Mouse (Mus musculus) small intestine, adult 2 months (tissue): ENCODE measurements around the gene Zfp599. TPM values are rescaled to one million over a fixed set of nuclear protein-coding genes. Genes with fewer than 3 reads are reported as not detected.

Experiments used
- H3K27ac ChIP-seq: fragments of 200-500 bp; 2 replicates; pipeline ENCODE4 v1.5.1; 2012; ENCODE audit warnings: low read depth, low read length, control low read depth, inconsistent platforms; ENCODE audit not compliant: insufficient read depth
- H3K27me3 ChIP-seq: fragments of 200-500 bp; 2 replicates; pipeline ENCODE4 v1.6.1; 2012; ENCODE audit warnings: mild to moderate bottlenecking, moderate library complexity, low read length, inconsistent platforms; ENCODE audit not compliant: control insufficient read depth, insufficient read depth
- H3K36me3 ChIP-seq: fragments of 200-500 bp; 2 replicates; pipeline ENCODE4 v1.6.1; 2012; ENCODE audit warnings: mild to moderate bottlenecking, low read length, control low read depth, inconsistent platforms; ENCODE audit not compliant: control insufficient read depth, insufficient read depth
- H3K4me1 ChIP-seq: fragments of 200-500 bp; 2 replicates; pipeline ENCODE4 v1.6.1; 2012; ENCODE audit warnings: low read length, inconsistent platforms, mixed read lengths; ENCODE audit not compliant: control insufficient read depth, insufficient read depth, insufficient read length
- H3K4me3 ChIP-seq: fragments of 200-500 bp; 2 replicates; pipeline ENCODE4 v1.5.1; 2012; ENCODE audit warnings: low read depth, mild to moderate bottlenecking, control low read depth, inconsistent platforms, low read length, moderate library complexity
- CTCF ChIP-seq: fragments of 200-500 bp; IDR thresholded peaks from 2 replicates; pipeline ENCODE4 v1.5.1; 2012; ENCODE audit warnings: low read depth, mild to moderate bottlenecking, control low read depth, inconsistent platforms, low read length, moderate library complexity, mixed read lengths; ENCODE audit not compliant: insufficient replicate concordance, insufficient read length; ENCODE audit errors: extremely low read depth
- POLR2A ChIP-seq: fragments of 200-500 bp; IDR thresholded peaks from 2 replicates; pipeline ENCODE4 v1.6.1; 2012; ENCODE audit warnings: low read depth, mild to moderate bottlenecking, control low read depth, inconsistent platforms, low read length, moderate library complexity
- WGBS: fragments of 180-500 bp; shearing (Covaris S2); methylation state at CpG from one replicate; pipeline ENCODE4 v1.1.7; 2018; 5-methylcytosine and 5-hydroxymethylcytosine counted together
- polyA plus RNA-seq: library from polyadenylated mRNA; depleted of rRNA; stranded (reverse); fragments of >200 nt; gene quantifications from 2 replicates; pipeline ENCODE4 v1.2.3, GENCODE M21; 2012

The Zfp599 gene
- polyA plus RNA-seq, 1 experiment = 0.16 TPM

DNA sequence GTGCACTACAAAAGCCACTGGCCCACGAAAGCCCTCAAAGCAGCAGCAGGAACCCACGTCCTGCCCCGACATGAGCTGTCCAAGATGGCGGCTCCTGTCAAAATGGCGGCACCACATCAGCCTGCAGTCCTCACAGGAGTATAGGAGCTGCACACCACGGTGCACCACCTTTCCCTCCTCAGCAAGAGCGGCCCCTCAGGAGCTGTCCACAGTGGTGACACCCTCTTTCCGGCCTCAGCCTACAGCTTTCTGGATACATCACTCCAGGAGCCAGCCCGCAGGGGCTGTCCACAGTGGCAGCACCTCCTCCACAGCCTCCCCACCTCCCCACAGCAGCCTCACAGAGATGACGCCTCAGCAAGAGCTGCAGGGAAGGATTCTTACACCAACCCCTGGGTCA is 2.9 kb upstream of the Zfp599 start:
- no peak overlapping the region for H3K4me3 ChIP-seq
- no peaks in the 10 kb centered on the region for H3K27me3 ChIP-seq
- H3K4me1 ChIP-seq = no peaks in the 10 kb centered on the region
- no peak overlapping the region for H3K27ac ChIP-seq
- no peaks in the 10 kb centered on the region for H3K36me3 ChIP-seq
- TF ChIP-seq POLR2A (no peak), CTCF (no peak)
- 89% methylated on average over 10 of the region's 10 CpGs for whole genome bisulfite sequencing

DNA sequence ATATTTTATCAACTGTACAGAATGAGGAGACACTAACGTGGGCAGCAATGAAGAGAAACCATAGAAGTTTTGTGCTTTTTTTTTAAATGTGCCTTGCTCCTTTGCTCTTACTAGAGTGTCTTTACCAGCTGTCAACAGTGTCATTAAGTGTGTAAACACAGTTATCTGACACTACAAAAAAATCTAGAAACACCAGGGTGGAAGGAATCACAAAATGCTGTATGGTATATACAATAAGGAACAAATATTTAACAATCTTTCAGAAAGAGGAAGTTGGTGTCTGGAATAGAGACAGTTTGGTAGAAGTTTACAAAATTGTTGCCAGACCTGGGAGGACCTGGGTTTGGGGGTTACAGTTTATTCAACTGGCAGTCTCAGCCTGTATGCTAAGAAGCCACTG is 1.9 kb upstream of the Zfp599 start:
- TF ChIP-seq CTCF = no peak
- no peak for TF ChIP-seq POLR2A
- no peaks in the 10 kb centered on the region for H3K36me3 ChIP-seq
- no peaks in the 10 kb centered on the region for H3K4me1 ChIP-seq
- WGBS = 83% methylated on average over 1 of the region's 1 CpGs
- no peaks in the 10 kb centered on the region for H3K27me3 ChIP-seq
- H3K27ac ChIP-seq = no peak overlapping the region
- H3K4me3 ChIP-seq = no peak overlapping the region

DNA sequence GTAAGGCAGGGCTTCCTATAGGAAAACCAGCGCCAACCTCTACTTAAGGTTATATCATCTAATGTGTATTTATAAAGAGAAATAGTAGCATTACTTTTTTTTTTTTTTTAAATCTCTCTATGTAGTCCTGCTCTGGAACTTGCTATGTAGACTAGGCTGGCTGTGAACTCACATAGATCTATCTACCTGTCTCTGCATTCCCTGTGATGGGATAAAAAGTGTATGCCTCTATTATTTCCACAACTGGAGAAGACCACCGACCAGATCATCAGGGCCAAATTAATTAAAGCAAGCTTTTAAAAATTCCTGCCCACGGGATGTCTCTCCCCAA is 362 bp upstream of the Zfp599 start:
- no peak overlapping the region for H3K27ac ChIP-seq
- no peak overlapping the region for H3K4me3 ChIP-seq
- WGBS = 23% methylated on average over 3 of the region's 3 CpGs
- TF ChIP-seq POLR2A (no peak), CTCF (no peak)
- peaks cover 5% of the 10 kb centered on the region; the same call in 1 of the 2 replicates for H3K36me3 ChIP-seq
- H3K4me1 ChIP-seq = no peaks in the 10 kb centered on the region
- H3K27me3 ChIP-seq = no peaks in the 10 kb centered on the region

DNA sequence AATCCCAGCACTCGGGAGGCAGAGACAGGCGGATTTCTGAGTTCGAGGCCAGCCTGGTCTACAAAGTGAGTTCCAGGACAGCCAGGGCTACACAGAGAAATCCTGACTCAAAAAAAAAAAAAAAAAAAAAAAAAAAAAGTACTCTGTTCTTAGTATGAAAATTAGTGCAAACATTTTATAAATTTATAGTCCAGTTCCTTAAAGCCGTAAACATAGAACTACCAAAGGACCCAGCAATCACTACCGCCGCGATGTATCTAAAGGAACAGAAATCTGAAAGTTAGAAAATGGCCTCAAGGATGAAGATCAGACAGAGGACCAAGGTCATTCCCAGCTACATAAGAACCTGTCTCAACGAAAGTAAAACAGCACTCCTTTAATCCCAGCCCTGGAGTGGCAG is 911 bp downstream of the Zfp599 start:
- 59% methylated on average over 8 of the region's 8 CpGs for whole genome bisulfite sequencing
- TF ChIP-seq CTCF (no peak), POLR2A (no peak)

DNA sequence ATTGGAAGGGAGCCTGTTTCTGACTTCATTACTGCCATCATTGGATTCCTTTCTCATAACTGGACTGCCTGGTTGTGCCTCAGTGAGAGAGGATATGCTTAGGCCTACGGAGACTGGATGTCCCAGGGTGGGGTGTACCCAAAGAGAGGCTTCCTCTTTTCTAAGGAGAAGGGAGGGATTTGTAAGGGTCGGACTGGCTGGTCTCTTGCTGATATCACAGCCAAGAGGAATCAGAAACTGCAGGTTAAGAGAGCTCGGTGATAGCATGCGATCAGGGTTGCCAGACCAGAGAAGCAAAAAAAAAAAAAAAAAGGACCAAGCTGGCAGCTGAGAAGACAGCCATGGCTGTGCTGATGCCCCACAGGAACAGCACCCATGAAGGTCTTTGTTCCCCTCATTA is 3.1 kb downstream of the Zfp599 start:
- H3K4me1 ChIP-seq = no peaks in the 10 kb centered on the region
- peaks cover 25% of the 10 kb centered on the region for H3K36me3 ChIP-seq
- H3K27me3 ChIP-seq = no peaks in the 10 kb centered on the region
- no peak for TF ChIP-seq POLR2A
- no peak for TF ChIP-seq CTCF
- H3K4me3 ChIP-seq = no peak overlapping the region
- no peak overlapping the region for H3K27ac ChIP-seq
- WGBS = 90% methylated on average over 4 of the region's 4 CpGs

More for the DNA sequence above, 911 bp downstream of the Zfp599 start:
- Histone ChIP-seq H3K36me3 (peaks cover 9% of the 10 kb centered on the region), H3K4me3 (no peak overlapping the region), H3K4me1 (no peaks in the 10 kb centered on the region), H3K27ac (no peak overlapping the region), H3K27me3 (no peaks in the 10 kb centered on the region)

DNA sequence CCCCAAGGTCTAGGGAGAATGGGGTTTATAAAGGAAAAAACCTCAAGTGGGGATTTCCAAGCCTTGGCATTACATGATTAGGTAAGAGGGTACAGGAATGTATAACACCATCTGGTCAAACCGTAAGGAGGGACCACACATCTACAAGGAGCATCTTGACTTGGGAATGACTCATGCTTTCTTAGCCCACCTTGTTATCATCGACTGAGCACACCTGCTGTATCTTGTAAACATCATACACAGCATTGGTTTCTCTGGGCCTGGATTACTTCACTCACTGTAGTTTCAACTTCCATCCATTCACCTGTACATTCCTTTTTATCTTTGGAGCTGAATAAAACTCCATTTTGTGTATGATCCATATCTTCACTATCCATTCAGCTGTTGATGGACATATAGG is 15.5 kb downstream of the Zfp599 start:
- 88% methylated on average over 2 of the region's 2 CpGs for WGBS
- no peaks in the 10 kb centered on the region for H3K4me1 ChIP-seq
- TF ChIP-seq POLR2A (no peak), CTCF (no peak)
- H3K4me3 ChIP-seq = no peak overlapping the region
- H3K36me3 ChIP-seq = peaks cover 37% of the 10 kb centered on the region
- no peak overlapping the region for H3K27ac ChIP-seq
- no peaks in the 10 kb centered on the region for H3K27me3 ChIP-seq

DNA sequence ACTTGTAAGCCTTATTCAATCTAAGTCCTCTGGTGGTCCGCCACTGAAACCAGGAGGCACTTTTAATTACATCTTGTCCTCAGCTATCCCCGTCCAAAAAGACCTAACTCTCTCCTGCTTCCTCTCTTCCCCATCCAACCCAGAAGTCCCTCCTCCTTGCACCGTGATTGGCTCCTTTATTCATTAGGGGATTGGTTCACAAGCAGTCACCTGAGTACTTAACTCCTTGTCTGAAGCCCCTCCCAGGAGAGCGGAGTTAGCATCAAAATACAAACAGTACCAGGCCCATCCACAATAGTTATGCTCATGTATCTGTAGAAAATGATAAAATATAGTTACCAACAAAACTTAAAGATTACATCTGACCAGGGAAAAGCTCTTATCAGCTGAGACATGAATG is 19.7 kb downstream of the Zfp599 start:
- Histone ChIP-seq H3K4me1 (no peaks in the 10 kb centered on the region), H3K27me3 (no peaks in the 10 kb centered on the region), H3K27ac (no peak overlapping the region), H3K4me3 (no peak overlapping the region), H3K36me3 (peaks cover 57% of the 10 kb centered on the region)
- WGBS = 96% methylated on average over 4 of the region's 4 CpGs
- no peak for TF ChIP-seq CTCF

DNA sequence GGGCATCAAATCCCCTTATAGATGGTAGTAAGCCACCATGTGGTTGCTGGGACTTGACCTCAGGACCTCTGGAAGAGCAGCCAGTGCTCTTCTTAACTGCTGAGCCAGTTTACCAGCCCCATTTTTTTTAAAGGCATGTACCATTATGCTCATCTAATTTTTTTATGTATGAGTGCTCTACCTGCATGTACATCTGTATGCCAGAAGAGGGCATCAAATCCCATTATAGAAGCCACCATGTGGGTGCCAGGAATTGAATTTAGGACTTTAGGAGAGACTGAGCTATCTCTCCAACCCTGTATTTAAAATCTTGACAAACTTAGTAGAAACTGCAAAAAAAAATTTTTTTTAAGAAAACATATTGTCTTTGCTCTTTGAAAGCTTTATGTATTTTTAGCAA is 29.1 kb downstream of the Zfp599 start:
- H3K4me3 ChIP-seq = no peak overlapping the region
- peaks cover 8% of the 10 kb centered on the region for H3K36me3 ChIP-seq
- H3K27ac ChIP-seq = no peak overlapping the region
- no peak for TF ChIP-seq POLR2A
- TF ChIP-seq CTCF = no peak
- H3K27me3 ChIP-seq = no peaks in the 10 kb centered on the region
- no peaks in the 10 kb centered on the region; the same call in 1 of the 2 replicates for H3K4me1 ChIP-seq

DNA sequence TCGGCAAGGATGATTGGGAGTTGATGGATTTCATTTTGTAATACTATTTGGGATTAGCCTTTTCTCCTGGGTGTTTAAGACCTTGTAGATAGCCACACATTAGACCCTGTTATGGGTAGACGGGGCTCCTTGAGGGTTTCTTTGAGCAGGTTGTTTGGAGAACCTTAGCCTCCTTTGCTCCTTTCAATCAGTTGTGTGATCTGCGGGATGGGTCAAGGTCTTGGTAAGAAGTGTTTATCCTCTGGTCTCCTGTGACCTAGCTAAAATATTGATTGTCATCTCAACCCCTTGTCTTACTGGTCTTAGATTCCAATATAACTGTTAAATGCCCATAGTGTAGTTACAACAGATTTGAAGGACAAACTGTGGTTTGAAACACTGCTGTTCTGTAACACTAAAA is 29.6 kb downstream of the Zfp599 start:
- no peaks in the 10 kb centered on the region for H3K27me3 ChIP-seq
- no peaks in the 10 kb centered on the region; the same call in 1 of the 2 replicates for H3K4me1 ChIP-seq
- peaks cover 7% of the 10 kb centered on the region for H3K36me3 ChIP-seq
- H3K27ac ChIP-seq = no peak overlapping the region
- WGBS = 83% methylated on average over 3 of the region's 3 CpGs
- no peak for TF ChIP-seq POLR2A
- TF ChIP-seq CTCF = no peak
- H3K4me3 ChIP-seq = no peak overlapping the region
